Mouse (Mus musculus) intestine, embryonic 16.5 days (tissue): ENCODE measurements around the gene Vil1. TPM values are rescaled to one million over a fixed set of nuclear protein-coding genes. Genes with fewer than 3 reads are reported as not detected.

Source experiments
- ATAC-seq: fragments of 200-750 bp; cut with Nextera tagmentation; 2 replicates; pipeline ENCODE4 v1.8.0; 2017; ENCODE audit warnings: moderate TSS enrichment, moderate library complexity
- H3K27ac ChIP-seq: fragments of 300-500 bp; sonication (generic); 2 replicates; pipeline ENCODE4 v1.5.1; 2014; ENCODE audit warnings: mild to moderate bottlenecking, low read length
- H3K27me3 ChIP-seq: fragments of 300-500 bp; sonication (generic); replicated peaks from 2 replicates; pipeline ENCODE4 v1.6.1; 2014; ENCODE audit warnings: low read length, control low read depth, mixed read lengths; ENCODE audit not compliant: control insufficient read depth, insufficient read depth
- H3K36me3 ChIP-seq: fragments of 300-500 bp; sonication (generic); 2 replicates; pipeline ENCODE4 v1.6.1; 2014; ENCODE audit warnings: low read length, control low read depth; ENCODE audit not compliant: control insufficient read depth, insufficient read depth
- H3K4me1 ChIP-seq: fragments of 300-500 bp; sonication (generic); 2 replicates; pipeline ENCODE4 v1.6.1; 2014; ENCODE audit warnings: low read length, control low read depth, mixed read lengths; ENCODE audit not compliant: control insufficient read depth, insufficient read depth
- H3K4me2 ChIP-seq: fragments of 300-500 bp; sonication (generic); 2 replicates; pipeline ENCODE4 v1.6.1; 2014; ENCODE audit warnings: low read depth, low read length, control low read depth
- H3K4me3 ChIP-seq: fragments of 300-500 bp; sonication (generic); 2 replicates; pipeline ENCODE4 v1.5.1; 2014; ENCODE audit warnings: mild to moderate bottlenecking, low read length
- H3K9ac ChIP-seq: fragments of 300-500 bp; sonication (generic); 2 replicates; pipeline ENCODE4 v1.6.1; 2014; ENCODE audit warnings: low read depth, low read length
- H3K9me3 ChIP-seq: fragments of 300-500 bp; sonication (generic); 2 replicates; pipeline ENCODE4 v1.6.1; 2016; ENCODE audit warnings: low read length, control low read depth; ENCODE audit not compliant: control insufficient read depth
- WGBS: fragments of 180-500 bp; shearing (Covaris S2); extraction: QIAGEN DNeasy Blood & Tissue Kit; methylation state at CpG from one replicate; pipeline ENCODE4 v1.1.7; 2014; 5-methylcytosine and 5-hydroxymethylcytosine counted together
- microRNA counts: library from miRNA; unstranded; fragments of <30 nt; microRNA quantifications from one replicate; lab custom pipeline; 2016
- microRNA-seq: library from miRNA; unstranded; fragments of <30 nt; microRNA quantifications from one replicate; pipeline ENCODE4, GENCODE M21; 2016
- polyA plus RNA-seq: library from polyadenylated mRNA; unstranded; fragments of >200 nt; fragmentation: Nextera tagmentation; extraction: Ambion mirVana; gene quantifications from 2 replicates; pipeline ENCODE4 v1.2.1, GENCODE M21; 2015

The Vil1 gene
- polyA plus RNA-seq, 1 experiment from 2014 or later: 207 TPM

- no peaks in the 10 kb centered on the region for H3K36me3 ChIP-seq
- no peak for ATAC-seq
- no peak overlapping the region for H3K9ac ChIP-seq
- H3K9me3 ChIP-seq: no peaks in the 10 kb centered on the region
- no peak overlapping the region for H3K27ac ChIP-seq
- no peak overlapping the region for H3K4me3 ChIP-seq
- no peaks in the 10 kb centered on the region for H3K27me3 ChIP-seq
- 70% methylated on average over 2 of the region's 2 CpGs for WGBS
- H3K4me1 ChIP-seq: no peaks in the 10 kb centered on the region
- H3K4me2 ChIP-seq: no peak overlapping the region
Observed at GRCm38 (mm10) chr1:74460273-74460672, 51.1 kb downstream of the Vil1 start.

MicroRNAs encoded within 50 kb of the gene (microRNA counts, 519-probe panel; counts per million panel counts)
- microRNA mmu-miR-26b (lab: Ali Mortazavi, UCI): 3,052 counts per million, percentile 78 among the panel's probes with 10 or more counts

Small RNA genes lying within 50 kb of the gene (microRNA-seq; reads per million reads assigned to microRNA genes)
- 44,780 reads per million, percentile 99 among the genes with 10 or more reads in this experiment for gene Mir26b

Other genes starting within 250 kb of the Vil1 start
- not detected in 2 replicates for gene Cxcr1, start 214.7 kb upstream of the Vil1 start, polyA plus RNA-seq
- 556 and 575 TPM in 2 replicates for gene Arpc2, start 173.3 kb upstream of the Vil1 start, polyA plus RNA-seq
- gene Gpbar1, start 130.8 kb upstream of the Vil1 start, polyA plus RNA-seq: 2.6 and 2.7 TPM in 2 replicates
- 246 and 256 TPM in 2 replicates for gene Aamp, start 124.6 kb upstream of the Vil1 start, polyA plus RNA-seq
- 139 and 148 TPM in 2 replicates for gene Pnkd, start 124.4 kb upstream of the Vil1 start, polyA plus RNA-seq
- 77.3 and 79.8 TPM in 2 replicates for gene Tmbim1, start 103.8 kb upstream of the Vil1 start, polyA plus RNA-seq
- 0.24 and 0.50 TPM in 2 replicates for gene Catip, start 47.3 kb upstream of the Vil1 start, polyA plus RNA-seq
- gene Slc11a1, start 34.2 kb upstream of the Vil1 start, polyA plus RNA-seq: 8.0 and 8.9 TPM in 2 replicates
- gene Ctdsp1, start 17.9 kb upstream of the Vil1 start, polyA plus RNA-seq: 69.4 and 72.3 TPM in 2 replicates
- gene Cnot9, start 96.7 kb downstream of the Vil1 start, polyA plus RNA-seq: 51.5 and 52.1 TPM in 2 replicates
- gene Plcd4, start 133.5 kb downstream of the Vil1 start, polyA plus RNA-seq: 0.10 and 0.29 TPM in 2 replicates
- 20.3 and 20.9 TPM in 2 replicates for gene Usp37, start 134.9 kb downstream of the Vil1 start, polyA plus RNA-seq
- 3.5 and 3.6 TPM in 2 replicates for gene Zfp142, start 178.9 kb downstream of the Vil1 start, polyA plus RNA-seq
- gene Bcs1l, start 178.9 kb downstream of the Vil1 start, polyA plus RNA-seq: 21.5 and 23.3 TPM in 2 replicates
- gene Rnf25, start 192.0 kb downstream of the Vil1 start, polyA plus RNA-seq: 26.3 and 28.2 TPM in 2 replicates
- 3.0 and 3.3 TPM in 2 replicates for gene Stk36, start 192.1 kb downstream of the Vil1 start, polyA plus RNA-seq